Mouse (Mus musculus): ENCODE measurements at regions not wholly inside any gene's neighbourhood (a gene's known extent, or its start where the extent isn't known, plus 50 kb on each side); places are given as distances from the start of the nearest gene placed in this dataset.

DNA sequence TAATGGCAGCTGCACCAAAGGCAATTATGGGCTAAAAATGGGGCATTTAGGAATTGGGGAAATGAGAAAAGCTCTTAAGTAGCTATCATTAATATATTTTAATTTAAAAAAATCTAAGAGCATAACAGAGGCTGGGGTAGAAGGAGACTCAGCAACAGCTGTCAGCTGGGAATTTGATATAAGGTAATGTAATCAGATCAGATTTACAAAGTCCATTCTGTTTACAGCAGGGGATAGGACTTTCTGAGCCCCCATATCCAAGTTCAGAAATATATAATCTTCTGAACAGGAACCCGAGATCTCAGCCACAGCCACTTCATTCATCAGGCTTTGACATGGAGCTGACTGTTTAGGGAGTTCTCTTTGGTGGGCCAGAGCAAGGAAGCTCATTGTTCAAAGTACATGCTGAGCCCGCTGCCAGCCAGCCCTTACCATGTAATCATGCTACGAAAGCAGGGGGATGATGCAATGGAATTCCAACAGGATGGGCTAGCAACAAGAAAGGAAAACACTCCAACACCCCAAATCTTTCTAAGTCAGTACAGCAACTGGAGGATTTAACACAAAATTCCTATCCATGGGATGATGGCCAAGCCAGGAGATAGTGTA lies 157.9 kb downstream of the Gsdmc2 start:
- TF ChIP-seq CTCF (IDR thresholded peaks at IDR 0.05; ENCODE audit: borderline replicate concordance, insufficient read depth, low read depth, low read length) (no peak), POLR2A (IDR thresholded peaks at IDR 0.05; ENCODE audit: borderline replicate concordance, insufficient read depth, low read length) (no peak)
- H3K4me1 ChIP-seq (ENCODE audit: control insufficient read depth, insufficient read depth, low read length), result no peaks in the 10 kb centered on the region
- no peak overlapping the region for H3K27ac ChIP-seq (ENCODE audit: insufficient read depth, low read length)
- no peak for DNase-seq
- no peak overlapping the region for H3K4me3 ChIP-seq (replicated peaks; ENCODE audit: insufficient read depth, low read depth, low read length)
- WGBS, result 40% methylated on average over 3 of the region's 3 CpGs
- H3K27me3 ChIP-seq (ENCODE audit: control insufficient read depth, insufficient read depth, low read length), result no peaks in the 10 kb centered on the region

- WGBS, result 44% methylated on average over 3 of the region's 3 CpGs
Measured at GRCm38 (mm10) chr15:63679984-63680925, 164.7 kb downstream of the Gsdmc2 start.

DNA sequence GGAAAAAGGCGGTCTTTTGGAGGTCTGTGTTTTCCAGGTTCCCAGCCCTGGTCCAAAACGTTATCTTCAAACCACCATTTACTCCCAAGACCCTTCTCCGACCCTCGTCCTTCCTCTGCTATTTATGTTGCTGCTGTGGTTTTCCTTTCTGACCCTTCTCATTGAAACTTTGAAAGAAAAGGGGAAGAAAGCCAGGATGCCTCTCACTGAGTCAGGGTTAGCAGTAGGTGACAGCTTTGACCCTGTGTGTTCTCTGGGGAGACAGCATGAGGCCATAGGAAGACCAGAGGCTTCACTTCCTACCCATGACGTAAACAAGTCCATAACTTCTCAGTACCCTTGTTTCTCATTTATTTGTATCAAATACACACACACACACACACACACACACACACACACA lies 166.1 kb downstream of the Gsdmc2 start:
- no peak overlapping the region for H3K27ac ChIP-seq (ENCODE audit: insufficient read depth, low read length)
- no peaks in the 10 kb centered on the region for H3K4me1 ChIP-seq (ENCODE audit: control insufficient read depth, insufficient read depth, low read length)
- no peak for DNase-seq
- H3K27me3 ChIP-seq (ENCODE audit: control insufficient read depth, insufficient read depth, low read length), result no peaks in the 10 kb centered on the region
- H3K4me3 ChIP-seq (replicated peaks; ENCODE audit: insufficient read depth, low read depth, low read length), result no peak overlapping the region
- TF ChIP-seq POLR2A (IDR thresholded peaks at IDR 0.05; ENCODE audit: borderline replicate concordance, insufficient read depth, low read length) (no peak), CTCF (IDR thresholded peaks at IDR 0.05; ENCODE audit: borderline replicate concordance, insufficient read depth, low read depth, low read length) (no peak)
- 88% methylated on average over 5 of the region's 5 CpGs for WGBS

More at GRCm38 (mm10) chr15:63679984-63680925, 164.7 kb downstream of the Gsdmc2 start:
- Histone ChIP-seq H3K27ac (ENCODE audit: insufficient read depth, low read length) (no peak overlapping the region), H3K4me1 (ENCODE audit: control insufficient read depth, insufficient read depth, low read length) (no peaks in the 10 kb centered on the region), H3K4me3 (replicated peaks; ENCODE audit: insufficient read depth, low read depth, low read length) (no peak overlapping the region), H3K27me3 (ENCODE audit: control insufficient read depth, insufficient read depth, low read length) (no peaks in the 10 kb centered on the region)
- no peak for TF ChIP-seq POLR2A (IDR thresholded peaks at IDR 0.05; ENCODE audit: borderline replicate concordance, insufficient read depth, low read length)
- TF ChIP-seq CTCF (IDR thresholded peaks at IDR 0.05; ENCODE audit: borderline replicate concordance, insufficient read depth, low read depth, low read length), result no peak
- DNase-seq, result no peak

DNA sequence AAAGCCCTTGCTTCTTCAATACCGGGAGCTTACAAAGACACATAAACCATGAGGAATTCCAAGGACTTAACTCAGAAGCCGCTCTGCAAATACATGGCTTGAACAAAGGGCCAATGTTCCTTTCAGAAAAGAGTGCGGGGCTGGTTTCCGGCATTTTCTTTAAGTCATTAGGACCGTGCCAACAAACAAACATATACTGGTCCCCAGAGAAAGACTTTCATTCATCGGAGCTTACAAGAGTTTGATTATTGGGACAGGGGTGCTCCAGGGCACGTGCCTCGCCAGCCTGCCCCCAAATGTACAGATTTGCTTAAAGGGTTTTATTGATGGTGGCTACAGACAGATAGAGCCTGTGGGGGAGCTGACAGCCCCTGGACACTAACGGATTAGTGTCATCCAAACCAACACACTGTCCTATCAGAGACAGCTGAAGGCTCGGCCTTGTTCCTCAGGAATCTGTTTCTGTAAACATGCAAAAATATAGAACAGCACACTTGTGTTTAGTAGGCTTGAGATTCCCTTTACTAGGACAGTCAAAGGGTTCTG lies 169.4 kb downstream of the Gsdmc2 start:
- TF ChIP-seq POLR2A (IDR thresholded peaks at IDR 0.05; ENCODE audit: borderline replicate concordance, insufficient read depth, low read length) (no peak), CTCF (IDR thresholded peaks at IDR 0.05; ENCODE audit: borderline replicate concordance, insufficient read depth, low read depth, low read length) (no peak)
- no peak overlapping the region for H3K4me3 ChIP-seq (replicated peaks; ENCODE audit: insufficient read depth, low read depth, low read length)
- DNase-seq, result no peak
- H3K27ac ChIP-seq (ENCODE audit: insufficient read depth, low read length), result no peak overlapping the region
- no peaks in the 10 kb centered on the region for H3K27me3 ChIP-seq (ENCODE audit: control insufficient read depth, insufficient read depth, low read length)
- 87% methylated on average over 10 of the region's 10 CpGs for WGBS
- no peaks in the 10 kb centered on the region for H3K4me1 ChIP-seq (ENCODE audit: control insufficient read depth, insufficient read depth, low read length)

- no peak for DNase-seq
- no peak overlapping the region for H3K4me3 ChIP-seq (replicated peaks; ENCODE audit: insufficient read depth, low read depth, low read length)
- WGBS, result 97% methylated on average over 5 of the region's 5 CpGs
- TF ChIP-seq CTCF (IDR thresholded peaks at IDR 0.05; ENCODE audit: borderline replicate concordance, insufficient read depth, low read depth, low read length) (no peak), POLR2A (IDR thresholded peaks at IDR 0.05; ENCODE audit: borderline replicate concordance, insufficient read depth, low read length) (no peak)
- H3K27me3 ChIP-seq (ENCODE audit: control insufficient read depth, insufficient read depth, low read length), result no peaks in the 10 kb centered on the region
- H3K27ac ChIP-seq (ENCODE audit: insufficient read depth, low read length), result no peak overlapping the region
- no peaks in the 10 kb centered on the region for H3K4me1 ChIP-seq (ENCODE audit: control insufficient read depth, insufficient read depth, low read length)
Measured at GRCm38 (mm10) chr15:63674404-63674803, 170.6 kb downstream of the Gsdmc2 start.

GRCm38 (mm10) chr15:63671081-63671480 lies 173.9 kb downstream of the Gsdmc2 start:
- Histone ChIP-seq H3K4me3 (replicated peaks; ENCODE audit: insufficient read depth, low read depth, low read length) (no peak overlapping the region), H3K4me1 (ENCODE audit: control insufficient read depth, insufficient read depth, low read length) (no peaks in the 10 kb centered on the region), H3K27ac (ENCODE audit: insufficient read depth, low read length) (no peak overlapping the region), H3K27me3 (ENCODE audit: control insufficient read depth, insufficient read depth, low read length) (no peaks in the 10 kb centered on the region)
- DNase-seq, result peak; percentile 9 to 17
- WGBS, result 15% methylated on average over 11 of the region's 11 CpGs
- TF ChIP-seq POLR2A (IDR thresholded peaks at IDR 0.05; ENCODE audit: borderline replicate concordance, insufficient read depth, low read length) (no peak), CTCF (IDR thresholded peaks at IDR 0.05; ENCODE audit: borderline replicate concordance, insufficient read depth, low read depth, low read length) (no peak)

- H3K4me1 ChIP-seq (ENCODE audit: control insufficient read depth, insufficient read depth, low read length), result no peaks in the 10 kb centered on the region
- WGBS, result 21% methylated on average over 1 of the region's 1 CpGs
- H3K27me3 ChIP-seq (ENCODE audit: control insufficient read depth, insufficient read depth, low read length), result no peaks in the 10 kb centered on the region
- no peak for TF ChIP-seq CTCF (IDR thresholded peaks at IDR 0.05; ENCODE audit: borderline replicate concordance, insufficient read depth, low read depth, low read length)
- TF ChIP-seq POLR2A (IDR thresholded peaks at IDR 0.05; ENCODE audit: borderline replicate concordance, insufficient read depth, low read length), result no peak
- no peak overlapping the region for H3K27ac ChIP-seq (ENCODE audit: insufficient read depth, low read length)
- H3K4me3 ChIP-seq (replicated peaks; ENCODE audit: insufficient read depth, low read depth, low read length), result no peak overlapping the region
- no peak for DNase-seq
Measured at GRCm38 (mm10) chr15:63670561-63670960, 174.4 kb downstream of the Gsdmc2 start.

Measured in cerebellum, adult 2 months (tissue).